Mouse (Mus musculus): ENCODE results near the gene Hyal2.

Hyal2 gene

DNA sequence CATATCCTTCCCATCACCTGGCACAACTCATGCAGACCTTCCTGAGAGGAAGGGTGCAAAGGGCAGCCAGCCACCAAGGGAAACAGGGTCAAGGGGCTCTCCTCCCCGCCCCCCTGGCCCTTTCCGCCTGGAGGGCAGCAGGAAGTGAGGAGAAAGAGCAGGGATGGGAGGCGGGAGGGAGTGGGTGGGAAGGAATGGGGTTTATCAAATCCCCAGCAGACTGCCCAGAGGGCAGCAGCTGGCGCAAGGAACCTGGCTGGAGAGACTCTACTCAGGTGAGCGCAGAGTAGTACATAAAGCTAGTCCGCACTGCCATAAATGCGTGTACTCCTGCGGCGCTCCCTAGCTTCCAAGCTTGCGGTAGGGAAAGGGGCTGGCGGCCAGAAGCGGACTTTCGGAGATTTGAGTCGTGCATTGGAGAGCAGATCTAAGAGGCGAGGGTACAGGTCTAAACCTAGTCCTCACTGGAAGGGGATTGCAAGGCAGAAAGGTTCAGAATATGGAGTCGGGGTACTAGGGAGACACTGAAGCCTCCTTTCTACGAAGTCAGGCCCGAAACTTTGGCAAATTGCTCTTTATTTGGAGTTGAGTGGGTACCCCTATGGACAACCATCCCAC lies at the start of gene Hyal2:
TSS of gene Hyal2 (plus strand) at position 244 of the 618 bp plus-strand sequence.
- peak; percentile 78 for DNase-seq

DNA sequence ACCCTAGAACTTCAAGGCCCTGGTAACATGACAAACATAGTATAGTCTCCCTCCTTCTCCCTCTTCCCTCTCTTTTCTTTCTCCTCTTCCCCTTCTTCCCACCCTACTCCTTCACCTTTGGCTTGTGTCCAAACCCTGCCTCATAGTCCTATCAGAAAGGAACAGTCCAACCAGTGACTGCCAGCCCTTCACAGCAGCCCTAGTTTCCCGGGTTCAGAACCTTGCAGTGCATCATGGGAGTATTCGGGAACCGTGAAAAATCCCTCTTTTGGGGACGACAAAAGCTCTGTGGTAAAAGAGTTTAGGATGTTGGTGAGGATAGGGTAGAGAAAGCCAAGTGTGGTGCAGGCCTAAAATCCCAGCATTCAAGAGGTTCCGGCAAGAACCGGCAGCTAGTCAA lies 47.4 kb upstream of the Hyal2 start:
- no peak for DNase-seq

DNA sequence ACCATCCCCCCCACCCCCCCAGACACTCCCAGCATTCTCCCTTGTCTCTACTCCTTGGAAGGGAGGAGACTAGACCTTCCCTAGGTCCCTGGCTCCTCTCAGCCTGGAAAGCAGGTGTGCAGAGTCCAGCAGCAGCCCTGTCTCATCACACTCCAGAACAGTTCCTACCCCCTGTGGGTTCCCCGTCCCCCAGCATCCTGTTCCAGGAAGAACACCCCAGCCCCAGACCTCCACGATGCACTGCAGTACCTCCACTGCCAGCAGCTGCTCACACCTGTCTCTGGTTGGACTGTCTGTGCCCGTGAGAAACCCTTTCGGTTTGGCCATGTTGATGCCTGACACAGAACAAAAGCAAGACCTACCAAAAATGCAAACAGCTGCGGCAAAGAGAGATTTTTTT lies 46.6 kb upstream of the Hyal2 start:
- DNase-seq, result no peak

- DNase-seq, result no peak
Measured at GRCm38 (mm10) chr9:107521711-107522399, 45.9 kb upstream of the Hyal2 start.

GRCm38 (mm10) chr9:107522400-107522711 lies 45.4 kb upstream of the Hyal2 start:
- DNase-seq, result no peak

GRCm38 (mm10) chr9:107526198-107527026 lies 41.3 kb upstream of the Hyal2 start:
- peak; percentile 76 for DNase-seq

DNA sequence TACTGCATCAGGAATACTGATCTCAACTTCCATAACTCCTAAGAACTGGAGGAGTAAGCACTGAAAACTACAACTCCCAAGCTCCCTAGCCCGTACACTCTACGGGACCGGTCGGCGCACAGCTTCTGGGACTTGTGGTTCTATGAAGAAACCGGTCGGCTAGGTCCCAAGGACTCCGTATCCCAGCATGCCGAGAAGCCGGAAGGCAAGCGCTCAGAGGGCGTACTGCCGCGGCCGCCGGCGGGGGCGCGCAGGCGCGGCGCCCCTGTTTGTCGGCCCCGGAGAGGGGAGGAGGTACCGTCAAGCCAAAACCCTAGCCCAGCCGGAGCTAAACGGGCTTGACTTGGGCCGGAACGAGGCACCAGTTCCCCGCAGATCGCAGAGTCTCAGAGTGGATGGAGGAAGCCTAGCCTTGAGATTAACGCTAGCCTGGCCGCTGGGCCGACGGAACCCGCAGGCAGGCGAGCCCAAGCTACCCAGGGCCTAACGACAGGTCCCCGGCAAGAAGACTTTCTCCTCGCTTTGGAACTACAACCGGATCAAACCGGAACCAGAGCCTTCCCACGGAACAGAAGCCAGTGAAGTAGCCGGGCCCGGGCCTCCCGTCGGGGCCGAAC lies 33.8 kb upstream of the Hyal2 start, which contains the start of gene Tmem115:
TSS of gene Tmem115 (plus strand) at position 155 of the 617 bp plus-strand sequence.
- DNase-seq, result peak; percentile 98

- no peak for DNase-seq
Measured at GRCm38 (mm10) chr9:107534408-107535202, 33.1 kb upstream of the Hyal2 start.

- DNase-seq, result no peak
Measured at GRCm38 (mm10) chr9:107538231-107538630, 29.5 kb upstream of the Hyal2 start.

GRCm38 (mm10) chr9:107538711-107539110 lies 29.0 kb upstream of the Hyal2 start:
- DNase-seq, result no peak

GRCm38 (mm10) chr9:107539940-107540339 lies 27.8 kb upstream of the Hyal2 start:
- DNase-seq, result no peak

DNA sequence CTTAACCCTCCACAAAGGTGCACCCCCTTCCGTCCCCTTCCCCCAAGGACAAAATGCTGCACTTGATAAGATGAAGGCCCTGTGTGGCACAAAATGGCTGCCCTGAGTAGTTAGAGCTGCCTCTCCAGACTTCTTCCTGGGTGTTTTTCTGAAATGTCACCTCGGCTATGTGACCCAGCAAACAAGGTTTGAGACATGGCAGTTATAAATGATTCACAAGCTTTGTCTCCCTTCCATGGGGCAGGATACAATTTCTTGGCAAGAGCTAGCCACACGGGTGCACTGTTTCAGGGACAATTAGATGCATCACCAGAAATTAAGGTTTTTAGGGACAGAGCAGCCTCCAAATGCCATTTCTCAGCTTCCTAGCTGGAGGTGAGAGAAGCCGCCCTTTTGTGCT lies 27.3 kb upstream of the Hyal2 start:
- no peak for DNase-seq

DNA sequence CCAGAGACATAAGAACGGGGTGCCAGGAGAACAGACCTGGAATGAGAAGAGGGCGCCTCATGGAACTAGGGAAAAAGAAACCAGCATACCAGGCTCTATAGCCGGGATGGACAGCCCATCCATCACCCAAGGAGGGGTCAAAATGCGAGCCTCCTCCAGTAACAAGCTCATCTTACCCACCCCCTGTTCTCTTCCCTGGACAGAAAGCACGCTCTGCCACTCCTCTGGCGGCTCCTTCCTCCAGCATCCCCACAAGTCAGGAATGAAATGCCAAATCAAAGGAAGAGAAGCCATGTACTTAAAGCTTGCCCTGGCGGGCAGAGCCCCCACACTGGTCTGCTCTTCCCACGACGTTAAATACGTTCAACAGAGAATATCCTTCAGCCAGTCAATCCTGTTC lies 26.7 kb upstream of the Hyal2 start:
- no peak for DNase-seq

DNA sequence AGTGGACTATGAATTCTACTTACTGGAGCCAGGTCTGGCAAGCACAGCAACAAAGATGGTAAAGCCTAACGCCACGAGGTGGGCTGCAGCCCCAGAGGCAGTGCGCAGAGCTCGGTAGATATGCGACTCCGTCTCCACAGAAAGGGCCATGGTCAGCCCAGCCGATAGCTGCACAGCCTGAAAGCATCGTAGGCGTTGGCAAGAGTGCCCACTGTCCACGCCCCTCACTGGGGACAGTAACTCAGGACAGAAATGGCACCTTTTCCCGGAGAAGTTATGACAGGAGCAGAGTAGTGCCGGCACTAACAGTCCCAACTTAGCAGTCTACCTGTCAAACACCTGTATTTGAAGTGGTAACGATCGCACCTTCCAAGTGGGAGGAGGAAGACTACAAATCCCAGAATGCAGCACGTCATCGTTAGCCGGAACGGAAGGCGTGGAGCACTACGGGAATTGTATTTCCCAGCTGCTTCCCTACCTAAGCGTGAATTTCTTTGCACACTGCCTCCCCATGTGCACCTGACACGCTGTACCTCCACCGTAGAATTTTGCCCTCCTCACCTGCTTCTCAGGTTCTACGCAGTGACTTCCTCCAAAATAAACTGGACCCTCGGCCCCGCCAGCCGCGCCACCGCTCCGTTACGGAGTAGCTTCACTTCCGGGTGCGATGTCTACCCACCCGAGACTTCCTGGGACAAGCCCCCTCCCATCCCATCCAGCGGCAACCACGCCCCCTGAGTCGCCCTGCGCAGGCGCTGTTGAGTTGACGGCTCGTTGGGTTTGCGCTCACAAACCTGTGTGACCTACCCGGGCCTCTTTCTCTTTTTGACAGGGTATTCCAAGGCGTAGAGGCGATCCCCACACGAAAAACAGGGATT lies 26.0 kb upstream of the Hyal2 start, which contains the start of the genes Cyb561d2 and Nprl2:
TSS of gene Cyb561d2 (minus strand) at position 720 of the 878 bp plus-strand sequence.
TSS of gene Nprl2 (plus strand) at position 753 of the 878 bp plus-strand sequence.
- peak; percentile 96 for DNase-seq

DNA sequence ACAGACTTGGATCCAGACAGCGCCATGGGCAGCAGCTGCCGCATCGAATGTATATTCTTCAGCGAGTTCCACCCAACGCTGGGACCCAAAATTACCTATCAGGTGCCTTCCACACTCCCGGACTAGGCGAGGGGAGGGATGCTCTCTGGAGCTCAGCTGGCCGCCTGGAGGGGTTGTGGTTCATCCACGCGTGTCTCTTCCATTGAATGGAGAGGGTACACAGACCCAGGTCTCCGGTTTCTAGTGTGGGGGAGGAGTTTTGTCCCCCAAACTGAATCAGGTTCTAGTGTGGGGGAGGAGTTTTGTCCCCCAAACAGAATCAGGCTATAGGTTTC lies 25.4 kb upstream of the Hyal2 start:
- no peak for DNase-seq

- DNase-seq, result no peak
Measured at GRCm38 (mm10) chr9:107542721-107543120, 25.0 kb upstream of the Hyal2 start.

GRCm38 (mm10) chr9:107543299-107543698 lies 24.4 kb upstream of the Hyal2 start:
- DNase-seq, result no peak

- no peak for DNase-seq
Measured at GRCm38 (mm10) chr9:107544196-107544700, 23.5 kb upstream of the Hyal2 start.

DNA sequence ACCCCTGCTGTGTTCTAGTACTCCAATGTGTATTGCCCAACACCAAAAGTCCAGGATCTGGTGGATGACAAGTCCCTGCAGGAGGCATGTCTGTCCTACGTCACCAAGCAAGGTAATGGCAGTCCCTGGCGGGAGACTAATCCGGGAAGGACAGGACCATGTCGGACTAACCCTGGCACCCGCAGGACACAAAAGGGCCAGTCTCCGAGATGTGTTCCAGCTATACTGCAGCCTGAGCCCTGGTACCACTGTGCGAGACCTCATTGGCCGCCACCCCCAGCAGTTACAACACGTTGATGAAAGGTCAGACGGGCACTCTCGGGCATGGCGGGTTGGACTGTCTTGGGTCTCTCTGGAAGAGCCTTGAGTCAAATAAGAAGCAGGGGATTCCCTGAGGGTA lies 23.0 kb upstream of the Hyal2 start:
- no peak for DNase-seq

GRCm38 (mm10) chr9:107545199-107545598 lies 22.5 kb upstream of the Hyal2 start:
- no peak for DNase-seq

DNA sequence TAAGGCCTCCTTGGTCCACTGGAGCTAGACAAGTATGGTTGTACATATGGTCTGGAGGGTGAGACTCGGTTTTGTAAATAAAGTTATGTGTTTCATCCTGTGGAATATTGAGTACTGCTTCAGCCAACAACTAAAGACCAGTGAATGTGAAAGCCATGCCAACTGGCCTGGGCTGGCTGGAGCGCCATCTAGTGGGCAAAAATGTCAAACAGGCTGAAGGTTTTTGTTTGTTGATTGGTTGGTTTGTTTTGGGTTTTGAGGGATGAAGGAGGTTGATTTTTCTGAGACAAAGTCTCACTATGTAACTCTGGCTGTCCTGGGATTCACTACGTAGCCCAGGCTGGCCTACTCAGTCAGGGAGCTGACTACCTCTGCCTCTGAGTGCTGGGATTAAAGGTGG lies 22.1 kb upstream of the Hyal2 start:
- DNase-seq, result peak; percentile 86
